Mouse (Mus musculus) bone marrow macrophage, adult 2 months (primary cell): ENCODE data around the gene Gm27021.

ENCODE experiments used
- CTCF ChIP-seq: IDR thresholded peaks from 2 replicates; pipeline ENCODE4 v1.5.1; 2012; ENCODE audit warnings: low read depth, mild to moderate bottlenecking, low read length, moderate library complexity
- POLR2A ChIP-seq: IDR thresholded peaks from 2 replicates; pipeline ENCODE4 v1.6.1; 2012; ENCODE audit warnings: mild to moderate bottlenecking, low read depth, low read length, borderline replicate concordance

GRCm38 (mm10) chr8:120567731-120568130 lies 100.1 kb downstream of the Gm27021 start:
- TF ChIP-seq CTCF (no peak), POLR2A (no peak)
